Mouse (Mus musculus) stomach, postnatal 0 days (tissue): ENCODE data around the gene Tedc1.

Experiments used
- CTCF ChIP-seq: IDR thresholded peaks from 2 replicates; pipeline ENCODE4 v1.5.1; 2016; ENCODE audit warnings: antibody characterized with exemption, low read depth, mild to moderate bottlenecking, moderate library complexity
- EP300 ChIP-seq: optimal IDR thresholded peaks from 2 replicates; pipeline ENCODE3; 2016; ENCODE audit warnings: antibody characterized with exemption

DNA sequence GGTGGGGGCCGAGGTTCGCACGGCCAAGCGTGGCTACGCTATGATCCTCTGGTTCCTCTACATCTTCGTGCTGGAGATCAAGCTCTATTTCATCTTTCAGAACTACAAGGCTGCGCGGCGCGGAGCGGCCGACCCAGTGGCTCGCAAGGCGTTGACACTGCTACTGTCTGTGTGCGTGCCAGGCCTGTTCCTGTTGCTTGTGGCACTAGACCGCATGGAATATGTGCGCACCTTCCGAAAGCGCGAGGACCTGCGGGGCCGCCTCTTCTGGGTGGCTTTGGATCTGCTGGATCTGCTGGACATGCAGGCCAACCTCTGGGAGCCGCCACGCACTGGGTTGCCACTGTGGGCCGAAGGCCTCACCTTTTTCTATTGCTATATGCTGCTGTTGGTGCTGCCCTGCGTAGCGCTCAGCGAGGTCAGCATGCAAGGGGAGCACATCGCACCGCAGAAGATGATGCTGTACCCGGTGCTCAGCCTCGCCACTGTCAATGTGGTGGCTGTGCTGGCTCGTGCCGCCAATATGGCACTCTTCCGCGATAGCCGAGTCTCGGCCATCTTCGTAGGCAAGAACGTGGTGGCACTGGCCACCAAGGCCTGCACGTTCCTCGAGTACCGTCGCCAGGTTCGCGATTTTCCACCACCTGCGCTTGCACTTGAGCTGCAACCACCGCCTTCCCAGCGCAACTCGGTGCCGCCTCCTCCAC is 32.3 kb downstream of the Tedc1 start:
- TF ChIP-seq CTCF (no peak), EP300 (no peak)
